Mouse (Mus musculus) splenic B cell, adult 2 months (primary cell): ENCODE measurements at regions not wholly inside any gene's neighbourhood (a gene's known extent, or its start where the extent isn't known, plus 50 kb on each side); places are given as distances from the start of the nearest gene placed in this dataset.

ENCODE experiments used
- DNase-seq: peaks from one replicate; pipeline ENCODE4 v3.0.0-alpha.2; 2011; ENCODE audit warnings: low read depth, low spot score
- H3K27me3 ChIP-seq: 2 replicates; pipeline ENCODE4 v1.6.1; 2012; ENCODE audit warnings: mild to moderate bottlenecking, low read length, moderate library complexity, mixed read lengths; ENCODE audit not compliant: control insufficient read depth, poor library complexity, insufficient read depth, severe bottlenecking
- H3K36me3 ChIP-seq: 2 replicates; pipeline ENCODE4 v1.6.1; 2012; ENCODE audit warnings: mild to moderate bottlenecking, low read length, moderate library complexity, mixed read lengths; ENCODE audit not compliant: control insufficient read depth, poor library complexity, insufficient read depth, severe bottlenecking

DNA sequence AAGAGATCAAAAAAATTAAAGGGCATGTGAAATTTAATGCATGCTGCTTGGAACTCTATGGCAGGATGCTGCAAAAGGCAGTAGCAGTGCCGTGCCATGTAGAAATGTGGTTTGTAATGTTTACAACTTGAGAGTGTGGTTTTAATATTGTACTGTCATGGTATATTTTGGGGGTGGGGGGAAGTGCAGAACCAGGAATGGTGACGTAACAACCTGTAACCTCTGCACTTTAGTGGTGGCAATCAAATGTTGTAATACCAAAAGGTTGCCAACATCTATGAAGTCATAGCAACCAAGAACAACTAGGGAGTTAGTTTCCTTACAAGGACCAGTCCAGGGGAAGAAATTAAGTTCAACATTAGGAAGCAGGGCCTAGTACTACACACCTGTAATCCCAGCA lies 198.1 kb upstream of the Tbl1xr1 start:
- Histone ChIP-seq H3K36me3 (no peaks in the 10 kb centered on the region), H3K27me3 (no peaks in the 10 kb centered on the region)
- no peak for DNase-seq

DNA sequence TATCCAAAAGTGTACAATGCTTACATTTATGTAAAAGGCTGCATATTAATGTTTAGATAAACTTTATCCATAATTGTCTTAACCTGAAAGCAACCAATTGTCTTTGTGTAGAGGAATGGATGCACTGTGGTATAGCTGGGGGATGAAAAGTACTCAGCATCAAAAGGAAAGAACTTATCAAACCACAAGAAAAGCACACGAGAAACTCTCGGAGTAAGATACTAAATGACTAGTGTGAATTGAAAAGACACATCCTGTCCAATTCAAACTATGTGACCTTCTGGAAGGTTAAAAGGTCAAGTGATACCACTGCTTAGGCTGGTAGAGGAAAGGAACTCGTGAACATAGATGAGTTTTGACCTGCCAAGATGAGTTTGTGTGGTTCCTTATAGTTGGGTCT lies 192.2 kb upstream of the Tbl1xr1 start:
- no peaks in the 10 kb centered on the region for H3K36me3 ChIP-seq
- no peak for DNase-seq
- H3K27me3 ChIP-seq, result no peaks in the 10 kb centered on the region

DNA sequence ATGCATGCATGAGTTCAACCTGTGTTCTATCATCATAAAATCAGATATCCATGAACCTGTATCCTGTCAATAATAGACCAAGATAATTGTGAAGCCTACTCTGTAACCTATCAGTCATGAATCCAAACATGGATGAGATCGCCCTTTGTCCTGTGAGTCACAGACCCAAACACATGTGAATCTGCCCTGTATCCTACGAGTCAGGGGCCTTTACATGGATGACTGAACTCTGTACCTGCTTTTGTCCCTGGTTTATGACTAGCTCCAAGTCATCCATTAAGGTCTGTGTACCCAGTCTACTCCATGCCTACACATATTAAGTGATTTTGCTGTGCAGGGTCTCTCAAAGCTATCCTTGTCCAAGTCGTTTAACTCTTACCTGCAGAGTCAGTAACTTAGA lies 187.7 kb upstream of the Tbl1xr1 start:
- H3K36me3 ChIP-seq, result no peaks in the 10 kb centered on the region
- DNase-seq, result no peak
- no peaks in the 10 kb centered on the region for H3K27me3 ChIP-seq

DNA sequence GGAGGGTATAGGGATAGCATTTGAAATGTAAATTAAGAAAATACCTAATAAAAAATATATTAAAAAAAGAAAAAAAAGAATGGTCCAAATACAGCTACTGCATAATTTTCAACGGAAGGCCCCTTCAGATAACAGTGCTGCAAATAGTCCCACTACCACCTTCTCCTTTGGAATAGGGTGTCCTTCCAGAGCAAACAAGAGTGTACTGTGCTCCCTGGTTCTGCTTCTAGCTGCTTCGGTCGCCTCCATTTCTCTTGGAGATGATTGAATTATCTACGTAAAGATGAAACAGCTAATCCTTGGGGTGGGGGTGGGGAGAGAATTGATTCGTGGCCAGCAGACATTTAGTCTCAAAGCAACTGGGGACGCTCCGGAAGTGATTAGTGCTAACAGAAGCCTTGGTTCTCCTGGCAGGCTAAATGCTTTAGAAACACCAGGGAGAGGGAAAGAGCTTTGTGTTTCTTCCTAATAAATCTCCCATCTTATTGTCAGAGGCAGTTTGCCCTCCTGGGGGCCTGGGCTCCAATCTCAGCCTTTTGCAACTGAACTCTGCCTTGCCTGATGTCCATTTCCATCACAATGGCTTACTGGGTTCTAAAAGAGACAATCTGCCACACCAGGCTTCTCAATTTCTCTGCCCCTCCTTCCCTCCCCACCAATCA lies 184.5 kb upstream of the Tbl1xr1 start:
- Histone ChIP-seq H3K27me3 (no peaks in the 10 kb centered on the region), H3K36me3 (no peaks in the 10 kb centered on the region)
- DNase-seq, result no peak

DNA sequence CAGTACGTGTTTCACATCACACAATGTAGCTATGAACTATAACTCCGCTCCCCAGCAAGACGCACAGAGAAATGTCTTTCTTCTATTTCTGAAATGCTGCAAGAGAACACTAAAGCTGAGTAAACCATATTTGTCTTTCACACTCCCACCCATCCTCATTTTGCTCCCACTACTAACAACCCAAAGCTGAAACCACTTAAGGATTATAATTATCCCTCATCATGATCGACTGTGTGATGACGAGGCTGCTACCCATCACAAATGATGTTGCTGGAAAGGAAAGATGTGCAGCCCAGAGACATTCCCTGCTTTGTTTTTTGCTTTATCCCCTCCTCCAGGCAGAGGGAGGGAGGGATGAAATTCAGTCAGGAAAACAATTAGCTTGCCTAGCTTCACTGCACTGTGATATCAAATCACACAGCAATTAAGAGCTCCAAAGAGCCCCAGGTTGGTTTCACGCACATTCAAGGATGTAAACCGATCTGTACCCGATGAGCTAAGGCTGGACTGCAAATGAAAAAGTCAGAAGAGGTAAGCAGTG lies 183.5 kb upstream of the Tbl1xr1 start:
- no peak for DNase-seq
- Histone ChIP-seq H3K27me3 (no peaks in the 10 kb centered on the region), H3K36me3 (no peaks in the 10 kb centered on the region)

DNA sequence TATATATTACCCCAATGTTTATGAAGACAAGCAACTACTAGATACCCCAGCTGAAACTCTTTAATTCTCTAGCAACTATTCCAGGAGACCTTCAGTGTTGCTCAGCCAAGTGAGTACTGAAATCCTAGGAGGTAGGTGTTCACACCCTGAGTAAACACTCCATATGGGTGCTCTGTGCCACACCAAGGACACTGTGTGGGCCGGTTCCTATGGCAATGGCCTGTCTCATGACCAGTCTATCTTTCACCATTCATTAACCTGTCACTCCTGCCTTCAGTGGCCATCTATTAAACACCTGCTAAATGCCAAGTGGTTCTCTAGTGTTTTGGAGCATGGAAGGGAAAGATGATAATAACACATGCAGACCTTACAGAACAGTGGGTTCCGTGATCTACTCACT lies 180.9 kb upstream of the Tbl1xr1 start:
- no peaks in the 10 kb centered on the region for H3K36me3 ChIP-seq
- no peak for DNase-seq
- H3K27me3 ChIP-seq, result no peaks in the 10 kb centered on the region

DNA sequence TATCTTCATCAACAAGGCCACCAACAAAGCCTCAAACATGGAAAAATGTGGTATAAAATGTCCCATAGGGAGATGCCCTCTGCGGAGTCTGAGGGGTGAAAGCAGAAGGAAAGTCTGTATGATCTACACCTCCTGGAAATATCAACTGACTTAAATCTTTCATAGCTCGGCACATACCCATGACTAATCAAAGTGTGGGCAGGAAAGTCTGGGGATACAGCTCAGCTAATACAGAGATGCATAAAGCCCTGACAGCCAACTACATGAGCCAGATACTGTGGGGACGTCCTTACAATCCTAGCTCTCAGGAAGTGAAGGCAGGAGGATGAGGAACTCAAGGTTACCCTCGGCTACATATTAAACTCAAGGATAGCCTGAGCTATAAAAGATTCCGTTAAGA lies 178.2 kb upstream of the Tbl1xr1 start:
- Histone ChIP-seq H3K36me3 (no peaks in the 10 kb centered on the region), H3K27me3 (no peaks in the 10 kb centered on the region)
- no peak for DNase-seq

DNA sequence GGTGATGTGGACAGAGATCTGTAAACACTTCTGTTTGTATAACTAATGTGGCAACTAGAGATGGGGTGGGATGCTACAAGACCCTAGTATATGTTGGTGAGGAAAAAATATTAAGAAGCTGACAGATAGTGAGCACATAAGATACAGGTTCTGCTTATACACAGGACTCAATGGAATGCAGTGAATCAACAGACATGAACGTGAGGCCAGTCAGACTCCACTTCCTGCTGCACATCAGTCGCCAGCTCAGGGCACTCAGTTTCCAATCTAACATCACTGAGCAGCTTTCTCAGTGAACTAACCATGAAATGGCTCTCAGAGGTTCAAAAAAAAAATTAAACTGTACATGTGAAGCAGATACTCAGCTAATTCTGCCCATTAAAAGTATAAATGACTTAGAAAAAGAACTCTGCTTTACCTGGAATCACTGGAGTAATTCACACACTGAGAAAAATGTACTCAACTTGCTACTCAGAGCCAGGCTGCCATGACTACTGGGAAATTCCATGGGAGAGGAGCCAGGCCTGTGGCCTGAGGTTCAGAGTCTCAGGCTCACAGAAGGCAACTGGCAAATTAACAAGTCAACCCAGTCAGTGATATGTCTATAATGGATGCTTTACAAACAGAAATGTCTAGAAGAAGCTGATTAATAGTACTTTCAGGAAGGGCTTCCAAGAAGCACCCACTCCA lies 170.9 kb upstream of the Tbl1xr1 start:
- H3K36me3 ChIP-seq, result no peaks in the 10 kb centered on the region
- DNase-seq, result no peak
- no peaks in the 10 kb centered on the region for H3K27me3 ChIP-seq

DNA sequence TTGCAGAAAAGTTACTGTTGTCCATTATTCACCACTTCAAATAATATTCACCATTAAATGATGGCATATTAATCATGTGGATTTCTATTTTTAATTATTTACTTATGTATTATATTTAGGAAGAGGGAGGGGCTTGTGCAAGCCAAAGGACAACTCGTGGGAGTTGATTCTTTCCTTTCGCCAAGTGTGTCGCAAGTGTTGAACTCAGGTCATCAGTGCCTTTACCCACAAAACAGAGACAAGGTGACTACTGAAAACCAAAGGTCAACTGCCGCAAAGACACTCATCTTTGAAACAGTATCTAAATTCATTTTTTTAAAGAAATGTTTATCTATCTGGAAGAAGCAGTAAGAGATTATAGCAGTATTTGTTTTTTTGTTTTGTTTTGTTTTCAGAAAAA lies 167.6 kb upstream of the Tbl1xr1 start:
- no peaks in the 10 kb centered on the region for H3K27me3 ChIP-seq
- H3K36me3 ChIP-seq, result no peaks in the 10 kb centered on the region
- no peak for DNase-seq

DNA sequence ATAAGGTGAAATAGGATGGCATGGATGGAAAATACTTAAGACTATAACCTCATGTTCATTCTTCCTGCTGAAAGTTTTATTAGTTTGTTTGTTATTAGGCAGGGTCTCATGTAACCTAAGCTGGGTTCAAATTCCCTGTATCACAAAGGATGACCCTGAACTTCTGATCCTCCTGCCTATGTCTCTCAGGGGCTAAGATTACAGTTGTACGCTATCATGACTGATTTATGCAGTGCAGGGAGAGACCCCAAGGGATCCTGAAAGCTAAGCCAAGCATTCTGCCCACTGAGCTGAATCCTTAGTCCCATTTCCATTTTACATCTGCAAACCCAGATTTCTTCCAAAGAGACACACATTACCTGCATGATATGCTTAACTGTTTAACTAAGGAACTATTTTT lies 166.4 kb upstream of the Tbl1xr1 start:
- Histone ChIP-seq H3K36me3 (no peaks in the 10 kb centered on the region), H3K27me3 (no peaks in the 10 kb centered on the region)
- no peak for DNase-seq

DNA sequence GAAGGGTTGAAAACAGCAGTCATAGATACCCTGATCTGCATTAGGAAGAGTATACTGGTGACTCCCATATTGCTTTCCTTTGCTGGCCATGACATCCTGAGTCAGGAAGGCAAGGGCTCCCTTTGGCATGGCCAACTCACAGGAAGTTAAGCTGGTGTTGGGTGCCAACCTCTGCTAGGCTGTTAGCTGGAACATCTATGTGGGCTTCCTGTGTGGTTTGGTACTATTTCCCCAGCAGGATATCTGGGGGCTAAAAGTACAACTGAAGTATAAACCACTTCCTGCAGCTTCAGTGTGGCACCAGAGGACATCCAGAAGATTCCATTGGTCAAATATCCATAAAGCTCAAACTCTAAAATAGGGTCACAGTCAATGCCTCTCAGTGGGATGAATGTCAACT lies 165.4 kb upstream of the Tbl1xr1 start:
- Histone ChIP-seq H3K36me3 (no peaks in the 10 kb centered on the region), H3K27me3 (no peaks in the 10 kb centered on the region)
- peak; percentile 38 for DNase-seq

DNA sequence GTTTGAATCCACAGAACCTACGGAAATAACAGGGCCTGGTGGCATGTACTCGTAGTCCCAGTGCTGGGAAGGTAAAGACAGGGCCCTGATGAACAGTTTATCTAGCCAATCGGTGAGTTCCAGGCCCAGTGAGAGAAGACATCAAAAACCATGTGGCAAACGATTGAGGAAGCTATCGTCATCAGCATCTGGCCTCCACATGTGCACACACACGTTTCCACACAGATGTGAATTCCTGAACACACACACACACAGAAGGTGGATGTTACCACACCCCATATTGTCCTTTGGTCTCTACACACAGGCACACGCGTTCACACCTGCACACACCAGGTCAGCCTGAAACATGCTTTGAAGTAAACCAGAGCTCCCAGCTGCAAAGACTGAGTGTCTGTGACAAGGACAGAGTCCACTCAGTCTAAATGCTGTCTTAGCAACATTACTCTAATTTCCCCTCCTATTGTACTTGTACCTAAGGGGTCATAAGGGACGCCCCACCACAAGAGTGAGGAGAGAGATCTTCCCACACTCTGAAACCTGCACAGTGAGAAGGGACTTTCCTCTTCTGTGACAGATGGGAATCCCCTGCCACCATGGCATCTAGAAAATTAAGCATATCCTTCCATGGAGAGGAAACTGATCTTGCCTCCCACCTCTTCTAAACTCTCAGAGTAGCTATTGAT lies 159.1 kb upstream of the Tbl1xr1 start:
- peak; percentile 69 for DNase-seq
- no peaks in the 10 kb centered on the region for H3K27me3 ChIP-seq
- H3K36me3 ChIP-seq, result no peaks in the 10 kb centered on the region

DNA sequence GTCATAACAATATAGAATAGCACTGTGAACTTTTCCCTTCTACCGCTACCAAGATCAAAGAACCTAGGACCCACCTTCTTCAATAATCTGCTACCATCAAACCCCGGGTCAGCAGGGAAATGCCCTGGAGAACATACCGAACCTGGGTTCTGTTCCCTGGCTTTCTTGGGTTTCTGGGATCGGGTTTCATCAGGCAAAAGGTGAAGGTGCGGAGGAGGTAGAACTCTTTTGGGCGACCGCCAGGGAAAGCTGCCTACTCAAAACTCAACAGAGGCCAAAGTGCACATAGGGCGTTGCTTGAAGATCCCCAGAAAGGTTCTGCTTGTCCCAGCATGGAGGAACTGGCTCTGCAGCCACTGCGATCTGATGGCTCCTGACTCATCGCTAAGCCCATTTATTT lies 158.0 kb upstream of the Tbl1xr1 start:
- Histone ChIP-seq H3K27me3 (no peaks in the 10 kb centered on the region), H3K36me3 (no peaks in the 10 kb centered on the region)
- no peak for DNase-seq

DNA sequence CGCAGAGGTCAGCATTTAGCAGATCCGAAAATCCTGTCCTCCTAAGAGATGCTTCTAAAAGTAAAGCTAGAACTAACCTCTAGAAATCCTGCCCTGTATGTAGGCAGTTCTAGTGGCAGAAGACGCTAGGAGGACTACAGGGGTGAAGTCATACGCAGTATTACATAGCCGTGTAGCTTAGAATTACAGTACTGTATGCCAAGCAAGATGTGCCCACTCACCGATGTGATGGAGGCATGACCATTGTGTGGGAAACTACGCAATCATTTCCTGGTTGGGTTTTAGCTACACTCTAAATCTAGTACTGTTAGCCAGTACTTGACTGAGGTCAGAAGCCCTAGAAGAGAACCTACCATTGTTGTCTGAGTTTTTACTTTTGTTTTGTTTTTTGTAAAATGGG lies 156.5 kb upstream of the Tbl1xr1 start:
- Histone ChIP-seq H3K36me3 (no peaks in the 10 kb centered on the region), H3K27me3 (no peaks in the 10 kb centered on the region)
- DNase-seq, result no peak

DNA sequence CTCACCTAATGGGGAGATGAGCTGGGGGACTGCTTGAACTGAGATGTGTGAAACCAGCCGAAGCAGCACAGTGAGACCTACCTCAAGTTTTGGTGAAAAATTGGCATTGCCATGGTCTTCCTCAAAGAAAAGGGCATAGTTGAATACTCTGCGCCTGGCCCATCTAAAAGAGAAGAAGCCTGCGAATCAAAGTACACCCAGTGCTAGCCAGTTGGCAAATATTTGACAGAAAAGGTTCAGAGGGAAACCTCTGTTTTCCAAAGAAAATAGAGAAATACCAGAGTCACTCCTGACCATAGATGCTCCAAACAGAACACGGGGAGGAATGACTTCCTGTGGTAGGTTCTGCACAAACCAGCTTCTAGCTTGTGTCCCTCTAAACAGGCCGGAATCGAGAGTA lies 144.5 kb upstream of the Tbl1xr1 start:
- Histone ChIP-seq H3K27me3 (no peaks in the 10 kb centered on the region), H3K36me3 (no peaks in the 10 kb centered on the region)
- DNase-seq, result no peak
